Mouse (Mus musculus) megakaryocyte, embryonic 14.5 days (primary cell): ENCODE measurements at regions not wholly inside any gene's neighbourhood (a gene's known extent, or its start where the extent isn't known, plus 50 kb on each side); places are given as distances from the start of the nearest gene placed in this dataset.

ENCODE experiments used
- H3K27me3 ChIP-seq: replicated peaks from 2 replicates; pipeline ENCODE3; 2012; ENCODE audit warnings: inconsistent platforms
- H3K36me3 ChIP-seq: replicated peaks from 2 replicates; pipeline ENCODE3; 2012; ENCODE audit warnings: low read length, inconsistent platforms, mixed read lengths
- H3K4me1 ChIP-seq: 2 replicates; pipeline ENCODE4 v1.6.1; 2012; ENCODE audit warnings: inconsistent platforms
- H3K4me3 ChIP-seq: replicated peaks from 2 replicates; pipeline ENCODE3; 2012; ENCODE audit warnings: moderate library complexity, mild to moderate bottlenecking, inconsistent platforms
- H3K9me3 ChIP-seq: 2 replicates; pipeline ENCODE4 v1.6.1; 2012; ENCODE audit warnings: inconsistent platforms
- FLI1 ChIP-seq: IDR thresholded peaks from 2 replicates; pipeline ENCODE4 v1.6.1; 2012; ENCODE audit warnings: low read length, inconsistent platforms, mixed read lengths
- GATA1 ChIP-seq: IDR thresholded peaks from 3 replicates; pipeline ENCODE4 v1.6.1; 2012; ENCODE audit warnings: mixed read lengths, low read length, inconsistent platforms, borderline replicate concordance

- H3K9me3 ChIP-seq, result peaks cover 13% of the 10 kb centered on the region; the same call in 1 of the 2 replicates
- no peaks in the 10 kb centered on the region for H3K27me3 ChIP-seq
- no peaks in the 10 kb centered on the region for H3K4me1 ChIP-seq
- TF ChIP-seq GATA1 (no peak), FLI1 (no peak)
- H3K36me3 ChIP-seq, result no peaks in the 10 kb centered on the region
- no peak overlapping the region for H3K4me3 ChIP-seq
Measured at GRCm38 (mm10) chr7:125139196-125139595, 305.3 kb upstream of the Kdm8 start.

- Histone ChIP-seq H3K27me3 (no peaks in the 10 kb centered on the region), H3K4me3 (no peak overlapping the region), H3K9me3 (0 out of 2 replicates have a peak, but pooled peaks cover 8% of the 10 kb centered on the region), H3K4me1 (no peaks in the 10 kb centered on the region), H3K36me3 (no peaks in the 10 kb centered on the region)
- no peak for TF ChIP-seq GATA1
- TF ChIP-seq FLI1, result no peak
Measured at GRCm38 (mm10) chr7:125140854-125141253, 303.6 kb upstream of the Kdm8 start.

- TF ChIP-seq FLI1, result no peak
- no peak for TF ChIP-seq GATA1
- Histone ChIP-seq H3K4me1 (no peaks in the 10 kb centered on the region), H3K4me3 (no peak overlapping the region), H3K27me3 (no peaks in the 10 kb centered on the region), H3K9me3 (no peaks in the 10 kb centered on the region), H3K36me3 (no peaks in the 10 kb centered on the region)
Measured at GRCm38 (mm10) chr7:125141864-125142263, 302.6 kb upstream of the Kdm8 start.

- Histone ChIP-seq H3K9me3 (no peaks in the 10 kb centered on the region), H3K36me3 (no peaks in the 10 kb centered on the region), H3K27me3 (no peaks in the 10 kb centered on the region), H3K4me3 (no peak overlapping the region), H3K4me1 (no peaks in the 10 kb centered on the region)
- TF ChIP-seq GATA1 (no peak), FLI1 (no peak)
Measured at GRCm38 (mm10) chr7:125146025-125146424, 298.5 kb upstream of the Kdm8 start.

- H3K27me3 ChIP-seq, result no peaks in the 10 kb centered on the region
- no peaks in the 10 kb centered on the region for H3K36me3 ChIP-seq
- H3K4me3 ChIP-seq, result no peak overlapping the region
- no peaks in the 10 kb centered on the region for H3K9me3 ChIP-seq
- H3K4me1 ChIP-seq, result no peaks in the 10 kb centered on the region
- TF ChIP-seq FLI1, result no peak
- no peak for TF ChIP-seq GATA1
Measured at GRCm38 (mm10) chr7:125149151-125149550, 295.3 kb upstream of the Kdm8 start.

GRCm38 (mm10) chr7:125149740-125150139, 294.7 kb upstream of the Kdm8 start:
- no peak for TF ChIP-seq GATA1
- TF ChIP-seq FLI1, result no peak
- no peaks in the 10 kb centered on the region for H3K27me3 ChIP-seq

GRCm38 (mm10) chr7:125152281-125152680, 292.2 kb upstream of the Kdm8 start:
- Histone ChIP-seq H3K4me3 (no peak overlapping the region), H3K9me3 (no peaks in the 10 kb centered on the region), H3K4me1 (no peaks in the 10 kb centered on the region), H3K27me3 (no peaks in the 10 kb centered on the region), H3K36me3 (no peaks in the 10 kb centered on the region)
- TF ChIP-seq GATA1, result no peak
- no peak for TF ChIP-seq FLI1

More at GRCm38 (mm10) chr7:125149740-125150139, 294.7 kb upstream of the Kdm8 start:
- no peaks in the 10 kb centered on the region for H3K4me1 ChIP-seq
- no peaks in the 10 kb centered on the region for H3K36me3 ChIP-seq
- no peaks in the 10 kb centered on the region for H3K9me3 ChIP-seq
- no peak overlapping the region for H3K4me3 ChIP-seq

- Histone ChIP-seq H3K9me3 (no peaks in the 10 kb centered on the region), H3K36me3 (no peaks in the 10 kb centered on the region), H3K4me3 (no peak overlapping the region), H3K27me3 (no peaks in the 10 kb centered on the region), H3K4me1 (no peaks in the 10 kb centered on the region)
- no peak for TF ChIP-seq GATA1
- no peak for TF ChIP-seq FLI1
Measured at GRCm38 (mm10) chr7:125155291-125155690, 289.2 kb upstream of the Kdm8 start.

- no peaks in the 10 kb centered on the region for H3K27me3 ChIP-seq
- peaks cover 7% of the 10 kb centered on the region; the same call in 1 of the 2 replicates for H3K9me3 ChIP-seq
- no peaks in the 10 kb centered on the region for H3K4me1 ChIP-seq
- TF ChIP-seq GATA1 (no peak), FLI1 (no peak)
- no peaks in the 10 kb centered on the region for H3K36me3 ChIP-seq
- no peak overlapping the region for H3K4me3 ChIP-seq
Measured at GRCm38 (mm10) chr7:125166881-125167351, 277.6 kb upstream of the Kdm8 start.

- Histone ChIP-seq H3K4me1 (no peaks in the 10 kb centered on the region), H3K4me3 (no peak overlapping the region), H3K27me3 (no peaks in the 10 kb centered on the region), H3K36me3 (no peaks in the 10 kb centered on the region), H3K9me3 (peaks cover 11% of the 10 kb centered on the region; the same call in 1 of the 2 replicates)
- no peak for TF ChIP-seq FLI1
- no peak for TF ChIP-seq GATA1
Measured at GRCm38 (mm10) chr7:125167666-125168065, 276.8 kb upstream of the Kdm8 start.

- Histone ChIP-seq H3K9me3 (no peaks in the 10 kb centered on the region), H3K4me1 (no peaks in the 10 kb centered on the region), H3K36me3 (no peaks in the 10 kb centered on the region), H3K27me3 (no peaks in the 10 kb centered on the region), H3K4me3 (no peak overlapping the region)
- TF ChIP-seq FLI1 (no peak), GATA1 (no peak)
Measured at GRCm38 (mm10) chr7:125181548-125181947, 262.9 kb upstream of the Kdm8 start.
